Mouse (Mus musculus): ENCODE data around the gene B3gnt5. TPM values are rescaled to one million over a fixed set of nuclear protein-coding genes. Genes with fewer than 3 reads are reported as not detected.

The B3gnt5 gene
- polyA plus RNA-seq, 1 experiment from 2014 or later, result 52.0 TPM

Other genes with a start within 250 kb of the B3gnt5 start
- gene Olfr167, start 237.9 kb upstream of the B3gnt5 start, polyA plus RNA-seq (2015; fragmentation: Nextera tagmentation; extraction: Ambion mirVana), result not detected in 2 replicates
- gene Olfr168, start 224.7 kb upstream of the B3gnt5 start, polyA plus RNA-seq (2015; fragmentation: Nextera tagmentation; extraction: Ambion mirVana), result not detected in 2 replicates
- gene Olfr169, start 188.4 kb upstream of the B3gnt5 start, polyA plus RNA-seq (2015; fragmentation: Nextera tagmentation; extraction: Ambion mirVana), result not detected in 2 replicates
- not detected in 2 replicates for gene Olfr170, start 148.3 kb upstream of the B3gnt5 start, polyA plus RNA-seq (2015; fragmentation: Nextera tagmentation; extraction: Ambion mirVana)
- not detected in 2 replicates for gene Olfr171, start 130.3 kb upstream of the B3gnt5 start, polyA plus RNA-seq (2015; fragmentation: Nextera tagmentation; extraction: Ambion mirVana)
- 0.06 TPM in 1 of 2 replicates, not detected in the other for gene Lamp3, start 53.8 kb upstream of the B3gnt5 start, polyA plus RNA-seq (2015; fragmentation: Nextera tagmentation; extraction: Ambion mirVana)
- 6.1 and 6.9 TPM in 2 replicates for gene Klhl6, start 222.8 kb downstream of the B3gnt5 start, polyA plus RNA-seq (2015; fragmentation: Nextera tagmentation; extraction: Ambion mirVana)